ENCODE assay signal across 22 mouse cellular contexts in genomic region chr16:86371652-86372051, GRCm38 (mm10).
"Had no signal": no experiment of that assay in that cellular context is flagged by ENCODE, and none has a peak within 500 bp of the region (broad histone marks: within the 10 kb centered on the region; RNA-seq: fewer than 3 reads in every experiment).

No protein-coding gene starts in this region.

- H3K36me3 ChIP-seq: lung, embryonic 15.5 days; midbrain, embryonic 13.5 days; midbrain, embryonic 15.5 days; neural tube, embryonic 13.5 days; neural tube, embryonic 15.5 days; stomach, embryonic 15.5 days had no signal

- H3K4me1 ChIP-seq: lung, embryonic 15.5 days; megakaryocyte, embryonic 14.5 days; midbrain, embryonic 13.5 days; midbrain, embryonic 15.5 days; neural tube, embryonic 13.5 days; neural tube, embryonic 15.5 days; stomach, embryonic 15.5 days had no signal

- H3K9ac ChIP-seq: liver, postnatal 0 days; lung, embryonic 15.5 days; midbrain, embryonic 13.5 days; midbrain, embryonic 15.5 days; neural tube, embryonic 13.5 days; neural tube, embryonic 15.5 days; stomach, embryonic 15.5 days had no signal

- H3K27ac ChIP-seq: lung, embryonic 15.5 days; macrophage; midbrain, embryonic 13.5 days; midbrain, embryonic 15.5 days; neural tube, embryonic 13.5 days; neural tube, embryonic 15.5 days; stomach, embryonic 15.5 days; stomach, postnatal 0 days had no signal

- ATAC-seq: liver, postnatal 0 days; lung, postnatal 0 days; midbrain, embryonic 13.5 days; midbrain, embryonic 15.5 days had no signal

- H3K4me3 ChIP-seq: lung, embryonic 15.5 days; megakaryocyte, embryonic 14.5 days; midbrain, embryonic 13.5 days; midbrain, embryonic 15.5 days; neural tube, embryonic 13.5 days; neural tube, embryonic 15.5 days; stomach, embryonic 15.5 days had no signal

- H3K4me2 ChIP-seq: lung, embryonic 15.5 days; midbrain, embryonic 11.5 days; midbrain, embryonic 13.5 days; midbrain, embryonic 15.5 days; neural tube, embryonic 13.5 days; neural tube, embryonic 15.5 days; stomach, embryonic 15.5 days had no signal

- DNase-seq: liver, postnatal 0 days; lung, adult 2 months; lung, postnatal 14 days; lung, postnatal 36 days; retina, postnatal 1 day; right cerebral cortex, adult 18-20 months; right cerebral cortex, postnatal 25 days; right cerebral cortex, postnatal 4 days; thymus, adult 2 months; thymus, postnatal 25 days; thymus, postnatal 4 days had no signal

- H3K27me3 ChIP-seq: lung, embryonic 15.5 days; megakaryocyte, embryonic 14.5 days; midbrain, embryonic 13.5 days; midbrain, embryonic 15.5 days; neural tube, embryonic 13.5 days; neural tube, embryonic 15.5 days; stomach, embryonic 15.5 days had no signal

- H3K9me3 ChIP-seq: lung, embryonic 15.5 days; midbrain, embryonic 13.5 days; midbrain, embryonic 15.5 days; neural tube, embryonic 13.5 days; neural tube, embryonic 15.5 days; stomach, embryonic 15.5 days had no signal
